Mouse (Mus musculus) C2C12 (cell line): ENCODE results near the gene Bsnd.

Experiments used
- CEBPB ChIP-seq: IDR thresholded peaks from one replicate; pipeline ENCODE4 v1.6.1; 2011; ENCODE audit warnings: low read depth, mild to moderate bottlenecking, control low read depth, moderate library complexity
- CTCF ChIP-seq: IDR thresholded peaks from one replicate; pipeline ENCODE4 v1.5.1; 2011; ENCODE audit not compliant: control insufficient read depth, insufficient read depth, insufficient read length
- MAX ChIP-seq: IDR thresholded peaks from one replicate; pipeline ENCODE4 v1.6.1; 2011; ENCODE audit warnings: mild to moderate bottlenecking, control low read depth
- MYOD1 ChIP-seq: IDR thresholded peaks from one replicate; pipeline ENCODE4 v1.6.1; 2011; ENCODE audit warnings: low read depth; ENCODE audit not compliant: control insufficient read depth, insufficient read length

DNA sequence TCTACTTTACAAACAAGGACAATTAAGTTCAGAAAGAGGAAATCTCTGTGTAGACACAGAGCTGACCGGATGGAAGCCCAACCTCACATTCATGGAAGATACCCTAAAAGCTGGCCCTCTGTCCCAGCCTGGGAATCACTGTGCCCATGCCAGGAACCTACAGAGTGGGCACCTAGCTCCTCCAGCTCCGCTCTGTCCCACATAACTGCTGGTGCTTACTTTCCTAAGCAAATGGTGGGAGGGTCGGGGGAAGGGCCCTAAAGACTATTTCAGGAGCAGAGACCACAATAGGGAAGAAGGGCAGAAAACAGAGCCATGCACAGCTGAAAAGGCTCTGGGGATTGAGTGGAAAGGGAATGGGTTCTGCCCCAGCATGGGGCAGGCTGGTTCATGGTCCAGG is 11.5 kb downstream of the Bsnd start:
- TF ChIP-seq CTCF, result no peak
- TF ChIP-seq CEBPB, result no peak
- TF ChIP-seq MYOD1, result no peak
- no peak for TF ChIP-seq MAX
